Mouse (Mus musculus) gastrocnemius, postnatal 36 days (tissue): Measurements from ENCODE around the gene Slc2a5. TPM values are rescaled to one million over a fixed set of nuclear protein-coding genes. Genes with fewer than 3 reads are reported as not detected.

Source experiments
- DNase-seq, 2 experiments: peaks; one replicate each; pipeline ENCODE4 v3.0.0; 2022
- intact Hi-C: fragments of 180-260 bp; cut with DNase I; formaldehyde crosslinking; loops from one replicate; pipeline ENCODE4 v1.15.1; 2025
- total RNA-seq, 2 experiments: library from RNA; stranded (reverse); gene quantifications; 2 replicates each; pipeline ENCODE4 v1.2.3; 2021

The Slc2a5 gene
- total RNA-seq, 2 experiments from 2014 or later: 0.10 TPM; not detected in 1

- intact Hi-C loops: loop anchor here (2.0 kb wide), 1 partner anchor 64 kb away; no protein-coding TSS in a partner anchor
- peak; percentile 42 to 51 for DNase-seq
These were observed 20.2 kb upstream of the Slc2a5 start for GRCm38 (mm10) chr4:150098880-150099279.

GRCm38 (mm10) chr4:150102822-150103221 is 16.3 kb upstream of the Slc2a5 start:
- intact Hi-C loops: loop anchor here (5.0 kb wide), 2 partner anchors 136 to 291 kb away; no protein-coding TSS in a partner anchor
- DNase-seq: no peak

- DNase-seq: no peak
- intact Hi-C loops: no loop called here
These were observed 13.4 kb upstream of the Slc2a5 start for GRCm38 (mm10) chr4:150105671-150106070.

GRCm38 (mm10) chr4:150106637-150107036 is 12.4 kb upstream of the Slc2a5 start:
- no peak for DNase-seq
- intact Hi-C loops: no loop called here

GRCm38 (mm10) chr4:150109636-150110035 is 9.4 kb upstream of the Slc2a5 start:
- DNase-seq: no peak
- intact Hi-C loops: no loop called here

- intact Hi-C loops: no loop called here
- no peak for DNase-seq
These were observed 8.7 kb upstream of the Slc2a5 start for GRCm38 (mm10) chr4:150110373-150110772.

- DNase-seq: peak; percentile 56 to 65
These were observed 6.2 kb upstream of the Slc2a5 start for GRCm38 (mm10) chr4:150112867-150113266.

GRCm38 (mm10) chr4:150114505-150115061 is 4.5 kb upstream of the Slc2a5 start:
- intact Hi-C loops: no loop called here
- DNase-seq: no peak

More at GRCm38 (mm10) chr4:150112867-150113266, 6.2 kb upstream of the Slc2a5 start:
- intact Hi-C loops: no loop called here

GRCm38 (mm10) chr4:150117311-150117710 is 1.8 kb upstream of the Slc2a5 start:
- no peak for DNase-seq

GRCm38 (mm10) chr4:150118163-150118562 is 920 bp upstream of the Slc2a5 start:
- intact Hi-C loops: no loop called here
- no peak for DNase-seq

More at GRCm38 (mm10) chr4:150117311-150117710, 1.8 kb upstream of the Slc2a5 start:
- intact Hi-C loops: no loop called here

- no peak for DNase-seq
- intact Hi-C loops: no loop called here
These were observed 557 bp downstream of the Slc2a5 start for GRCm38 (mm10) chr4:150119640-150120039.

GRCm38 (mm10) chr4:150120173-150120833 is 1.2 kb downstream of the Slc2a5 start:
- intact Hi-C loops: no loop called here
- DNase-seq: no peak

- no peak for DNase-seq
- intact Hi-C loops: no loop called here
These were observed 2.3 kb downstream of the Slc2a5 start for GRCm38 (mm10) chr4:150121430-150121829.

GRCm38 (mm10) chr4:150122476-150122875 is 3.4 kb downstream of the Slc2a5 start:
- intact Hi-C loops: no loop called here
- DNase-seq: no peak

GRCm38 (mm10) chr4:150126373-150126772 is 7.3 kb downstream of the Slc2a5 start:
- DNase-seq: no peak
- intact Hi-C loops: no loop called here

- DNase-seq: no peak
- intact Hi-C loops: no loop called here
These were observed 8.8 kb downstream of the Slc2a5 start for GRCm38 (mm10) chr4:150127894-150128293.

GRCm38 (mm10) chr4:150128571-150128970 is 9.5 kb downstream of the Slc2a5 start:
- intact Hi-C loops: no loop called here

GRCm38 (mm10) chr4:150130661-150131060 is 11.6 kb downstream of the Slc2a5 start:
- intact Hi-C loops: no loop called here
- DNase-seq: no peak

More at GRCm38 (mm10) chr4:150128571-150128970, 9.5 kb downstream of the Slc2a5 start:
- no peak for DNase-seq

- no peak for DNase-seq
These were observed 13.7 kb downstream of the Slc2a5 start for GRCm38 (mm10) chr4:150132692-150133271.

GRCm38 (mm10) chr4:150135254-150135653 is 16.2 kb downstream of the Slc2a5 start:
- DNase-seq: no peak
- intact Hi-C loops: loop anchor here (5.0 kb wide), 1 partner anchor 82 kb away; no protein-coding TSS in a partner anchor

More at GRCm38 (mm10) chr4:150132692-150133271, 13.7 kb downstream of the Slc2a5 start:
- intact Hi-C loops: no loop called here

- peak; percentile 63 to 68 for DNase-seq
- intact Hi-C loops: loop anchor here (5.0 kb wide), 1 partner anchor 81 kb away; no protein-coding TSS in a partner anchor
These were observed 17.6 kb downstream of the Slc2a5 start for GRCm38 (mm10) chr4:150136693-150137092.
